Mouse (Mus musculus) heart, postnatal 0 days (tissue): ENCODE measurements at regions not wholly inside any gene's neighbourhood (a gene's known extent, or its start where the extent isn't known, plus 50 kb on each side); places are given as distances from the start of the nearest gene placed in this dataset.

Experiments used
- ATAC-seq: fragments of 200-750 bp; cut with Nextera tagmentation; 2 replicates; pipeline ENCODE4 v1.8.0; 2017; ENCODE audit warnings: low read depth, moderate number of reproducible peaks, moderate library complexity; ENCODE audit not compliant: insufficient read depth
- DNase-seq: peaks from one replicate; pipeline ENCODE4 v3.0.0-alpha.2; 2016; ENCODE audit warnings: low spot score
- H3K27ac ChIP-seq: fragments of 300-500 bp; sonication (generic); 2 replicates; pipeline ENCODE4 v1.5.1; 2014; ENCODE audit warnings: low read depth, mild to moderate bottlenecking
- H3K27me3 ChIP-seq: fragments of 300-500 bp; sonication (generic); 2 replicates; pipeline ENCODE4 v1.6.1; 2014; ENCODE audit warnings: low read length, mixed read lengths; ENCODE audit not compliant: control insufficient read depth, insufficient read depth
- H3K36me3 ChIP-seq: fragments of 300-500 bp; sonication (generic); replicated peaks from 2 replicates; pipeline ENCODE4 v1.6.1; 2014; ENCODE audit warnings: low read length, mixed read lengths; ENCODE audit not compliant: control insufficient read depth, insufficient read depth
- H3K4me1 ChIP-seq: fragments of 300-500 bp; sonication (generic); 2 replicates; pipeline ENCODE4 v1.6.1; 2014; ENCODE audit warnings: antibody characterized with exemption; ENCODE audit not compliant: control insufficient read depth, insufficient read depth
- H3K4me2 ChIP-seq: fragments of 300-500 bp; sonication (generic); 2 replicates; pipeline ENCODE4 v1.6.1; 2014; ENCODE audit warnings: low read depth, mild to moderate bottlenecking, low read length, moderate library complexity
- H3K4me3 ChIP-seq: fragments of 300-500 bp; sonication (generic); 2 replicates; pipeline ENCODE4 v1.5.1; 2014; ENCODE audit warnings: low read depth, low read length
- H3K9ac ChIP-seq: fragments of 300-500 bp; sonication (generic); replicated peaks from 2 replicates; pipeline ENCODE4 v1.6.1; 2014; ENCODE audit warnings: low read depth, low read length, mixed read lengths
- H3K9me3 ChIP-seq: fragments of 300-500 bp; sonication (generic); replicated peaks from 2 replicates; pipeline ENCODE4 v1.6.1; 2016; ENCODE audit warnings: low read length; ENCODE audit not compliant: control insufficient read depth
- CTCF ChIP-seq: IDR thresholded peaks from 2 replicates; pipeline ENCODE4 v1.5.1; 2016; ENCODE audit warnings: antibody characterized with exemption, control low read depth, low read depth
- EP300 ChIP-seq: IDR thresholded peaks from 2 replicates; pipeline ENCODE4 v1.6.1; 2016; ENCODE audit warnings: antibody characterized with exemption, low read depth
- WGBS: fragments of 180-500 bp; shearing (Covaris S2); extraction: QIAGEN DNeasy Blood & Tissue Kit; methylation state at CpG from one replicate; pipeline ENCODE4 v1.1.7; 2014; 5-methylcytosine and 5-hydroxymethylcytosine counted together

- H3K4me2 ChIP-seq: no peak overlapping the region
- H3K4me1 ChIP-seq: no peaks in the 10 kb centered on the region
- H3K27me3 ChIP-seq: no peaks in the 10 kb centered on the region
- H3K4me3 ChIP-seq: no peak overlapping the region
- ATAC-seq (no peak), DNase-seq (no peak)
- 68% methylated on average over 5 of the region's 5 CpGs for WGBS
- no peaks in the 10 kb centered on the region for H3K9me3 ChIP-seq
- TF ChIP-seq CTCF: no peak
- no peak for TF ChIP-seq EP300
- H3K9ac ChIP-seq: no peak overlapping the region
- H3K27ac ChIP-seq: no peak overlapping the region
- no peaks in the 10 kb centered on the region for H3K36me3 ChIP-seq
Measured at GRCm38 (mm10) chr1:194034199-194034883, 583.7 kb upstream of the Plxna2 start.

GRCm38 (mm10) chr1:194032603-194033002 is 585.4 kb upstream of the Plxna2 start:
- Histone ChIP-seq H3K4me2 (no peak overlapping the region), H3K4me1 (no peaks in the 10 kb centered on the region), H3K36me3 (no peaks in the 10 kb centered on the region), H3K9ac (no peak overlapping the region), H3K27ac (no peak overlapping the region), H3K4me3 (no peak overlapping the region), H3K9me3 (no peaks in the 10 kb centered on the region), H3K27me3 (no peaks in the 10 kb centered on the region)
- DNase-seq (no peak), ATAC-seq (no peak)
- WGBS: 79% methylated on average over 1 of the region's 1 CpGs
- TF ChIP-seq EP300 (no peak), CTCF (no peak)

DNA sequence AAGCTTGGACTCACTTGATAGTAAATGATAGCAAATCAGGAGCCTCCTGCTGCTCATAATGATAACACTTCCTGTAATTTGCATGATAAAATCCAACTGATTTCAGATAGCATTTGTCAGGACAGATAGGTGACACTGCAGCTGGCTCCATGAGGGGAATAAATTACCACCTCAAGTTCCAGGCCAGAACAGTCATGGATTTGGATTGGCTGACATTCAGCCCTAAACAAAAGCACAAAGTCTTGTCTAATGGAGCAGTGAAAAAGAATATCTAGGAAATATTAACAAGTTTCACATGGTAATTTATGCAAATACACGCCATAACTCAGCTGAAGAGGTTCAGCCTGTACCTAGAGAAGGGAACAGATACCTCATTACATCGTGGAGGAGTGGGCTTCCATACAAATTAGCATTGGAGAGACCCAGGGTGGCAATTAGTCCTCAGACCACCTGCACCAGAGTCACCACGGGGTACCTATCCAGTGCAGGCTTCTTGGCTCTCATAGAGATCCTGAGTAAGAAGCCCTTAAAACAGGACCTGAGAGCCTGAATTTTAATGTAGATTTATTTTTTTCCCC is 587.3 kb upstream of the Plxna2 start:
- no peak overlapping the region for H3K4me2 ChIP-seq
- TF ChIP-seq CTCF (no peak), EP300 (no peak)
- DNase-seq (no peak), ATAC-seq (no peak)
- no peaks in the 10 kb centered on the region for H3K27me3 ChIP-seq
- no peak overlapping the region for H3K4me3 ChIP-seq
- H3K36me3 ChIP-seq: no peaks in the 10 kb centered on the region
- WGBS: 54% methylated on average over 3 of the region's 3 CpGs
- H3K4me1 ChIP-seq: no peaks in the 10 kb centered on the region
- H3K9ac ChIP-seq: no peak overlapping the region
- H3K9me3 ChIP-seq: no peaks in the 10 kb centered on the region
- no peak overlapping the region for H3K27ac ChIP-seq

GRCm38 (mm10) chr1:194026958-194027692 is 590.9 kb upstream of the Plxna2 start:
- Histone ChIP-seq H3K36me3 (no peaks in the 10 kb centered on the region), H3K9me3 (no peaks in the 10 kb centered on the region), H3K4me1 (no peaks in the 10 kb centered on the region), H3K27me3 (no peaks in the 10 kb centered on the region), H3K4me2 (no peak overlapping the region), H3K4me3 (no peak overlapping the region), H3K27ac (no peak overlapping the region), H3K9ac (no peak overlapping the region)
- TF ChIP-seq CTCF (no peak), EP300 (no peak)
- DNase-seq (no peak), ATAC-seq (no peak)
- WGBS: 49% methylated on average over 7 of the region's 7 CpGs

- ATAC-seq: no peak
- H3K27ac ChIP-seq: no peak overlapping the region
- WGBS: 22% methylated on average over 2 of the region's 2 CpGs
Measured at GRCm38 (mm10) chr1:194026213-194026612, 591.8 kb upstream of the Plxna2 start.

More at GRCm38 (mm10) chr1:194026213-194026612, 591.8 kb upstream of the Plxna2 start:
- no peaks in the 10 kb centered on the region for H3K4me1 ChIP-seq
- H3K9ac ChIP-seq: no peak overlapping the region
- H3K9me3 ChIP-seq: no peaks in the 10 kb centered on the region
- TF ChIP-seq CTCF (no peak), EP300 (no peak)
- H3K27me3 ChIP-seq: no peaks in the 10 kb centered on the region
- H3K4me2 ChIP-seq: no peak overlapping the region
- no peak for DNase-seq
- H3K36me3 ChIP-seq: no peaks in the 10 kb centered on the region
- no peak overlapping the region for H3K4me3 ChIP-seq
